Mouse (Mus musculus): Measurements from ENCODE around the gene Exd1.

Exd1 gene

GRCm38 (mm10) chr2:119547522-119548370, at the start of gene Exd1, which contains the start of gene Chp1:
Gene Exd1, minus strand, starts transcription at chr2:119547627.
Gene Chp1, plus strand, starts transcription at chr2:119547697.
- peak; percentile 99 for DNase-seq

- DNase-seq, result no peak
Measured at GRCm38 (mm10) chr2:119596781-119597330, 49.4 kb upstream of the Exd1 start.

GRCm38 (mm10) chr2:119595308-119595707, 47.9 kb upstream of the Exd1 start:
- DNase-seq, result no peak

- peak; percentile 98 for DNase-seq
Measured at GRCm38 (mm10) chr2:119594113-119594981, 46.9 kb upstream of the Exd1 start.

- DNase-seq, result no peak
Measured at GRCm38 (mm10) chr2:119593765-119594112, 46.3 kb upstream of the Exd1 start.

- DNase-seq, result no peak
Measured at GRCm38 (mm10) chr2:119591247-119591646, 43.8 kb upstream of the Exd1 start.

- DNase-seq, result peak; percentile 52
Measured at GRCm38 (mm10) chr2:119587383-119587782, 40.0 kb upstream of the Exd1 start.

GRCm38 (mm10) chr2:119584282-119584681, 36.9 kb upstream of the Exd1 start:
- no peak for DNase-seq

- no peak for DNase-seq
Measured at GRCm38 (mm10) chr2:119583439-119583838, 36.0 kb upstream of the Exd1 start.

GRCm38 (mm10) chr2:119581571-119581970, 34.1 kb upstream of the Exd1 start:
- no peak for DNase-seq

GRCm38 (mm10) chr2:119572471-119572870, 25.0 kb upstream of the Exd1 start:
- DNase-seq, result no peak

GRCm38 (mm10) chr2:119566182-119566855, 18.9 kb upstream of the Exd1 start:
- DNase-seq, result no peak

GRCm38 (mm10) chr2:119565284-119565683, 17.9 kb upstream of the Exd1 start:
- no peak for DNase-seq

- no peak for DNase-seq
Measured at GRCm38 (mm10) chr2:119561794-119562193, 14.4 kb upstream of the Exd1 start.

GRCm38 (mm10) chr2:119558737-119559340, 11.4 kb upstream of the Exd1 start:
- DNase-seq, result no peak

GRCm38 (mm10) chr2:119558039-119558438, 10.6 kb upstream of the Exd1 start:
- no peak for DNase-seq

- DNase-seq, result no peak
Measured at GRCm38 (mm10) chr2:119549678-119550077, 2.3 kb upstream of the Exd1 start.

- no peak for DNase-seq
Measured at GRCm38 (mm10) chr2:119548691-119549090, 1.3 kb upstream of the Exd1 start.

- DNase-seq, result no peak
Measured at GRCm38 (mm10) chr2:119548371-119548660, 889 bp upstream of the Exd1 start.

- peak; percentile 81 for DNase-seq
Measured at GRCm38 (mm10) chr2:119546848-119547521, 442 bp downstream of the Exd1 start.

GRCm38 (mm10) chr2:119543656-119544055, 3.8 kb downstream of the Exd1 start:
- no peak for DNase-seq

- DNase-seq, result peak; percentile 58
Measured at GRCm38 (mm10) chr2:119542106-119542505, 5.3 kb downstream of the Exd1 start.
